Mouse (Mus musculus) embryonic fibroblast, embryonic 13.5 days (primary cell): ENCODE data around the gene Phb2.

Experiments
- CTCF ChIP-seq: IDR thresholded peaks from 2 replicates; pipeline ENCODE4 v1.5.1; 2011; ENCODE audit warnings: mild to moderate bottlenecking, control low read depth, low read length, moderate library complexity, borderline replicate concordance; ENCODE audit not compliant: insufficient read depth
- POLR2A ChIP-seq: IDR thresholded peaks from 2 replicates; pipeline ENCODE4 v1.6.1; 2011; ENCODE audit warnings: low read depth, mild to moderate bottlenecking, control low read depth, low read length, moderate library complexity

DNA sequence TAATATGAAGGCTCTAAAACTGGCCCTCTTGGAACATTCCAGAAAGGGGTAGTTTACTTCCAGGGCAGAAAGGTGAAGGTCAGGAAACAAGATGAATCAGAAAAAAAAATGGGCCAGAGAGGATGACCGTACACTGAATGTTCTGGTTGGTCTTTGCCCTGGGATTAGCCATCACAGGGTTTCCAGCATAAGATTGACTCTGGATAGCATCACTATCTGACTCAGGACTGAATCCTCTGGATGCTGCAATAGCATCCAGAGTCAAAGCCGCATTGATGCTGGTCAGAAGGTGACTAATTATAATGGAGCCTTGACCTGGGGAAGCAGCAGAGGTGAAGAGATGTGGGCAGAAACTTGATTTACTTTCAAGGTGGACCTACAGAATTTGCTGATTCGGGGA is 23.1 kb upstream of the Phb2 start:
- TF ChIP-seq CTCF (no peak), POLR2A (no peak)
